Mouse (Mus musculus) T-cell, adult 2 months (primary cell): ENCODE results near the gene Tyro3.

ENCODE experiments used
- DNase-seq: peaks from one replicate; pipeline ENCODE4 v3.0.0; 2022; ENCODE audit warnings: low spot score

Tyro3 gene

DNA sequence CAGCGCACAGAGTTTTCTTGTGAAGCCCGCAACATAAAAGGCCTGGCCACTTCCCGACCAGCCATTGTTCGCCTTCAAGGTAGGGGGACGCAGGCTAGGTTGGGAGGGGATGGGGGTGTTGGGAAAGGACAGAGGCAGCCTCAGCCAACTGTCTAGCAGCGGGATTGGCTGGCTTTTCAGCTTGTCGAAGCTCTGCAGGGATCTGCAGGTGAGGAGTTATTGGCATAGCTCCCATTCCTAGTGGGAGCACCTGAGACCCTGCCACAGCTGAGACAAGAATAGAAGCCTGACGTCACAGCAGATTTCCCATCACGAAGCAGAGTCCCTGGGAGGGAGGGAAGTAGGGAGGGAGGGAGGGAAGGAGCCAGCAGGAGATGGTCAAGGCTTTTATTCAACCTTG lies 7.2 kb downstream of the Tyro3 start:
- no peak for DNase-seq

DNA sequence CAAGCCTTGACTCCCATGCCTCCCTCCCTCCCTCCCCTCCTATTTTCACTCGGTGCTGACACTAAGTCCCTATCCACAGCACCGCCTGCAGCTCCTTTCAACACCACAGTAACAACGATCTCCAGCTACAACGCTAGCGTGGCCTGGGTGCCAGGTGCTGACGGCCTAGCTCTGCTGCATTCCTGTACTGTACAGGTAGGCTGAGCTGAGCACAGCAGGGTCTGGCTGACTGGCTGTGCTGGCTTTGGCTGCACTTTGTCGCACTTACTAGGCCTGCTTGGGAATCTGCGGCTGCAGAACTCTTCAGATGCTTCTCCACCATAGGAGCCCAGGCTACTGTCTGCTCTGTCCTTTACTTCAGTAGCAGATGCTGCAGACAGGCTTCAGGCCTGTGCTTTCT lies 8.0 kb downstream of the Tyro3 start:
- DNase-seq: no peak

DNA sequence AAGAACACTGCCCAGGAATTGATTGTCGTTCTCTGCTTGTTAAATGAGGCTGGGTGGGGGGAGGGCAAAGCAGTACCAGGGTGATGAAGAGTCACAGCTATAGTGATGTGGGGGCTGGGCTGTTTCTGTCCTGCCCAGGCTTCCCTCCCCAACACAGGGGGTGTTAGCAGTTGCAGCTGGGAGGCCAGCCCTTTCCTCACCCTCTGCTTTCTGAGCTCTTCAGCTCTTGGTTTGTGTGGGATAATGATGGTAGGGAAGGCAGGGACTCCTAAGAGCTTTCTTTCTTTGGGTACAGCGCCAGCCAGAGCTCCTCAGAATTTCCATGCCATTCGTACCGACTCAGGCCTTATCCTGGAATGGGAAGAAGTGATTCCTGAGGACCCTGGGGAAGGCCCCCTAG lies 10.9 kb downstream of the Tyro3 start:
- DNase-seq: no peak

DNA sequence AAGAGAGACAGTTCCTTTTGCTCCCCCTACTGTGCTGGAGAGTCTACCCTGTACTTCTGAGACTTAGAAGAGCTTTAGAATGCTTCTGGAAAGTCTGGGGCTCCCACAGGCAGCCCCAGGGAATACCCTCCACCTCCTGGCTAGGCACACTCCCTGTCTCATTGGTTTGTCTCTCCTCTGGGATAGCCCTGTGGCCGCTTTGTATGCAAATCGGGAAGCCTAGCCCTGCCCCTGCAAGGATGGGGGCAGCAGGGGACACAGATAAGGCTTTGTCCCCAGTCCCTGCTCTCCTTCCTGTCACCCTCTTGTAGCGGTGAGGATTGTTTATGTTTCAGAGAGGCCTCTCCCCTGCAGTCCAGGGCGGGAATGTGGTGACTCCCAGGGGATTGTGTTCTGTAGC lies 11.3 kb downstream of the Tyro3 start:
- no peak for DNase-seq

DNA sequence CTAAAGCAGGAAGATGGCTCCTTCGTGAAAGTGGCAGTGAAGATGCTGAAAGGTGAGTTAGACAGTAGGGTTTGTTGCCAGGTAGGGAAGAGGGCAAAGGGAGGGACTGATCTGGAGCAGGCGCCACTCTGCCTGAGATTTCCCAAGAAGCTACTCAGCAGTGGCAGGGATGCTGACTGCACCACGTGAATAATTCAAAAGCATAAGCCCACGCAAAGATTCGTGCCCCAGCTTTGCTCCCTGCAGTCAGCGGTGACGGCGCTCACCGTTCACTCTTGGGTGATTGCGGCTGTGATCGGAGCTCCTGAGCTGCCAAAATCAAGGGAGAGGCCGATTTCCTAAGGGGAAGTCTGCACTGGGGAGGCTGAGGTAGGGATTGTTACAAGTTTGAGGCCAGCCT lies 13.4 kb downstream of the Tyro3 start:
- no peak for DNase-seq

DNA sequence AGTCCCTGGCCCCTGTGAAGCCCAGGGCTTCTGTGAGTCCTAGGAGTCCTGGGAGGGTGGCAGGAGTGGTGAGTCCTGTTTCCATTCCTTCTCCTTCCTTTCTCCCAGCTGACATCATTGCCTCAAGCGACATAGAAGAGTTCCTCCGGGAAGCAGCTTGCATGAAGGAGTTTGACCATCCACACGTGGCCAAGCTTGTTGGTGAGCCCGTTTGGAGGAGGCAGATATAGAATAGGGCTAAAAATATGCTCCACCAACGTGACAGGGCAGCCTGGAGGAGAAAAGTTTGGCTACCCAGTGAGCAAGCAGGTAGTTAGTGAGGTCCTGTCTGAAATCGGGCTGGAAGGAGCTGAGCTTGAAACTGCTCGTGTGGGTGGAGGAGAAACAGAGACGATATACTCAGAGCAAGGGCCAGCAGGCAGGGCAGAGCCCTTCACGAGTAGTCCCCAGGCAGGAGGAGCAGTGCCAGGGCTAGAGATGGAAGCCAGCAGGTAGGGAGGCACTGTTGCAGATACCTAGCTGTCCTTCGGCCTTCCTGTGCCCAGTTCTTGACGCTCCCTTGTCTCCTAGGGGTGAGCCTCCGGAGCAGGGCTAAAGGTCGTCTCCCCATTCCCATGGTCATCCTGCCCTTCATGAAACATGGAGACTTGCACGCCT lies 14.1 kb downstream of the Tyro3 start:
- no peak for DNase-seq

DNA sequence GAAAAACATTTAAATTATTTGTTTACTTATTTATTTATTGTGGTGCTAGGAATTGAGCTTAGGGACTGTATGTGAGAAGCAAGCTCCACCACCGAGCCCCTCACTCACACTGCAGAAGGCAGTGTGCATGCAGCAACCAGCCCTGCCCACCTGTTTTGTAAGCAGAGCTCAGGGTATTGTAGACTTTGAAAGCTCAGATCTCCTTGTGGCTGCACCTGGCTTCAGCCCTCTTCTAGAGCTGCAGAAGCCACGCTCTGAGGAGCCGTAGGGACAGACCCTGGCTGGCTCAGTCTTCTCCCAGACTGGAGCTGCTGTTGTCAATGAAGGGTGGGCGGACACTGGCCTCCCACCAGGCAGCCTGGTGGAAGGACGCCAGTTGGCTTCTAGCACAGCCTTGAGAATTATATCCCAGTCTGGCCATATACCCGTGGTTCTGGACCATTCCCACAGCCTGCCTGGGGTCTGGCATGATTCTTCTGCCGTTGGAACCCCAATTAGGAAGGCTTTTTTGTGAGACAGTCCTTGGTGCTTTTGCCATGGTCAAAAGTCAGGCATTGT lies 16.9 kb downstream of the Tyro3 start:
- no peak for DNase-seq

DNA sequence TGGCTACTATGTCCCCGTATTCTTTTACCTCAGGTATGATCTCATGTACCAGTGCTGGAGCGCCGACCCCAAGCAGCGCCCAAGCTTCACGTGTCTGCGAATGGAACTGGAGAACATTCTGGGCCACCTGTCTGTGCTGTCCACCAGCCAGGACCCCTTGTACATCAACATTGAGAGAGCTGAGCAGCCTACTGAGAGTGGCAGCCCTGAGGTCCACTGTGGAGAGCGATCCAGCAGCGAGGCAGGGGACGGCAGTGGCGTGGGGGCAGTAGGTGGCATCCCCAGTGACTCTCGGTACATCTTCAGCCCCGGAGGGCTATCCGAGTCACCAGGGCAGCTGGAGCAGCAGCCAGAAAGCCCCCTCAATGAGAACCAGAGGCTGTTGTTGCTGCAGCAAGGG lies 19.1 kb downstream of the Tyro3 start:
- no peak for DNase-seq

DNA sequence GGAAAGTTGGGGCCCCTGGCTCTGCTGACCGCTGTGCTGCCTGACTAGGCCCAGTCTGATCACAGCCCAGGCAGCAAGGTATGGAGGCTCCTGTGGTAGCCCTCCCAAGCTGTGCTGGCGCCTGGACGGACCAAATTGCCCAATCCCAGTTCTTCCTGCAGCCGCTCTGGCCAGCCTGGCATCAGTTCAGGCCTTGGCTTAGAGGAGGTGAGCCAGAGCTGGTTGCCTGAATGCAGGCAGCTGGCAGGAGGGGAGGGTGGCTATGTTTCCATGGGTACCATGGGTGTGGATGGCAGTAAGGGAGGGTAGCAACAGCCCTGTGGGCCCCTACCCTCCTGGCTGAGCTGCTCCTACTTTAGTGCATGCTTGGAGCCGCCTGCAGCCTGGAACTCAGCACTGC lies 19.5 kb downstream of the Tyro3 start:
- no peak for DNase-seq

DNA sequence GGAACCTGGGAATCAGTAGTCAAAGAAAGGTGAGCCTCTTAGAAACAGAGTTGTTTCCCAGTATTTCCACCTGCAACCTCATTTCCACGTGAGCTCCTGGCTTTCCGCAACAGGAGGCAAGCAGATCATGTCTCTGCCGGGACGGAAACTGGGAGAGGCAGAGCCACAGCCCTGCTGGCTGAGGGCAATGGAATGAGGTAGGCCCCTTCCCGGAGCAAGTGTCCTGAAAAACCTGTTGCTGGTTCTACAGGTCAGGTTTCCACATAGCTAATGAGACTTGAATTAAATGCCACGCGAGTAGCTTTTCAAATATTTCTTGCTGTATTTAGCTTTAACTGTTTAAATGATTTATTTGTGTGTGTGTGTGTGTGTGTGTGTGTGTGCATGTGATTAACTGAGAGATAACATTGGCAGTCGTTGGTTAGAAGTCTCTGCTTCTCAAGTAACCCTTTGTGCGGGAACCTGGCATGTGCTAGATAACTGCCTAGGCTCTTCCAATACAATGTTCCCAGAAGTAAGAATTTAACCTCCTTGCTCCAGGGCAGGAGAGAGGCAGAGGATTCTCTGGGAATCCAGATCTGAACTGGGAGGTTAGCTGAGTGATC lies 21.2 kb downstream of the Tyro3 start:
- no peak for DNase-seq

DNA sequence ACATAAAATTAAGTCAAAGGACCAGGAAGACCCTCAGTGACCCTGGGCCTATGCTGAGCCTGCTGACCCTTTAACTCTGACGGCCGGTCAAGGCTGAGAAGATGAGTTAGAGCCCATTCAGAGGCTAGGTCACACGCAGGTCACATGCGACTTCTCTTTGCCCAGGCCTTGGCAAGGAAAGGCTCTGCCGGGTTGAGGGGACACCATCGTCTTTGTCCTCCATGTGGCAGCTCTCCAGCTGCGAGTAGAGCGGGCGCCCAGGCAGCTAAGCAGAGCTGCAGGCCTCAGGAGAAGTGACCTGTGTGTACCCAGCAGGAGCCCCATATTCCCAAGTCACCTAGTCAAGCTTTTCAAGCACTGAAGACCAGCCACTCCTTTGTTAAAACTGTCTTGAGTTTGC lies 23.6 kb downstream of the Tyro3 start:
- no peak for DNase-seq

DNA sequence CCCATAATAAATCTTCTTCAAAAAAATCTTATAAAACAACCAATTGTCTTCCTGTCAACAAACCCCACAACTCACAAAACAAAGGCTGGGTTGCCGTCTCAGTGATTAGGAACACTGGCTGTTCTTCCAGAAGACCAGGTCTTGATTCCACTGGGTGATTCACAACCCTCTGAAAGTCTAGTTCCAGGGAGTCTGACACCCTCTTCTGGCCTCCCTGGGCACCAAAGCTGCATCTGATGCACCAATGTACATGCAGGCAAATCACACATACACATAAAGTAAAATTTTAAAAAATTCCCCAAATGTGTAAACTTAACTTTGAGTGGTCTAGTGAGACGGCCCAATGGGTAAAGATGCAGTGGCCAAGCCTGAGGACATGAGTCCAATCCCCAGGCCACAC lies 33.0 kb downstream of the Tyro3 start:
- DNase-seq: no peak

DNA sequence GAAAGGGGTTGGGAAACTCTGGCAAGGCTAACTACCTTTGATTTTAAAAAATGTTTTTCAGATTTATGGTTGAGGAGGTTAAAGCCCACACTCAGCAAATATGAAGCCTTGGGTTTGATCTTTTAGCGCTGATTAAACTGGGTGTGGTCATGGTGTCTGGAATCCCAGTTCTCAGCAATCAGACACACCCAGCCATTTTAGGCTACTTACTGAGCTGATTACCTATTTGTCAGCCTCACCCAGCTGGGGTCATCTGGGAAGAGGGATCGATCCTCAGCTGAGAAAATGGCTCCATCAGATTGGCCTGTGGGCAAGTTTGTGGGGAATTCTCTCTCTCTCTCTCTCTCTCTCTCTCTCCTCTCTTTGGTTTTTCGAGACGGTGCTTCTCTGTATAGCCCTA lies 36.7 kb downstream of the Tyro3 start:
- DNase-seq: no peak

DNA sequence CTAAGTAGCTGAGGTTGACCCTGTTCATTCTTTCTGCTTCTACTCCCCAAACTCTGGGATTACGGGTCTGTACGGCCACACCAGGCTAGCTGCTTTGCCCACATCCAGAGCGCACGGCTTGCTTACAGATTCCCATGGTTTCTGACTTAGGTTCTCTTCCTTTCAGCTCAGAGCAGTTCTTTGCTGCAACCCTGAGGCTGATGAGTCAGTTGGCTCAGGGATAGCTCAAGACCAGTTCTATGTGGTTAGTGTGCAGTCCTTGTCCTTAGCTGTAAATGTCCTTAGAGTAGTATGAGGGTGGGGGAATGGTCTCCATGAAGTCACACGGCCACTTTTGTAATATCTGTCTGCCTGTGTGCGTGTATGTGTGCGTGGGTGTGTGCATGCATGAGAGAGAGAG lies 40.1 kb downstream of the Tyro3 start:
- DNase-seq: no peak

DNA sequence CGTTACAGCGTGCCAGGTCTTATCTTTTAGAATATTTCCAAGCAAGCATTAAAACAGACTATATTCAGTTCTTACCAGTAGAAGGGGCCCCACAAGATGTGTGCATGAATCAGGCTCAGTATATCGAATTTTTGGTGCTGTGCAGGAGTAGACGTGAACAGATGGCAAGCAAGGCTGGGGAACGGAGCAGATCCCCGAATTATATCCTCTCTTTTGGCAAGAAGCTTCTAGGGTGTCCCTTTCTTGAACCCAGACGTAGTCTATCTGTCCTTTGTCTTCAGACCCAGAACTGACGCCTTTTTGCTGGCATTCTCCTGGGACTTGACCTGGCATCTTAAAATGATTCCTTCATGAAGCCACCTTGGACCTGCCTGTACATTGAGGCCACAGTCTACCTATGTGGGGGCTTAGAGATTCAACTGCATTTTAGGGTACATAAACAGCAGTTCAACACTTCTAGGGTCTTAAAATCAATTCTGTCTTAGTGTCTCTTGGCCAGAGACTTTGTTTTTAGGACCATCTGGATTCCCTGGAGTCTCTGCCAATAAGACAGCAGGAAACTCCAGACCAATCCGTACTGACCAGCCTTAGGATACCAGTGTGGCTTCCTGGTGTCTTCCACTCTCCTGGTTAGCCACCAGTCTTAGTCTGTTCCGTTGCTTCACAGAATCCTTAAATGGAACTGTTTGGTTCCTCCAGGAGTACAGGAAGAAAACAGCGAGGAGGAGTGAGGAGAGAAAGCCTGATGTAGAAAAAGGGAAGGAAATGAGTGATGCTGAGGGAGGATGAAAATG lies 41.0 kb downstream of the Tyro3 start:
- no peak for DNase-seq

DNA sequence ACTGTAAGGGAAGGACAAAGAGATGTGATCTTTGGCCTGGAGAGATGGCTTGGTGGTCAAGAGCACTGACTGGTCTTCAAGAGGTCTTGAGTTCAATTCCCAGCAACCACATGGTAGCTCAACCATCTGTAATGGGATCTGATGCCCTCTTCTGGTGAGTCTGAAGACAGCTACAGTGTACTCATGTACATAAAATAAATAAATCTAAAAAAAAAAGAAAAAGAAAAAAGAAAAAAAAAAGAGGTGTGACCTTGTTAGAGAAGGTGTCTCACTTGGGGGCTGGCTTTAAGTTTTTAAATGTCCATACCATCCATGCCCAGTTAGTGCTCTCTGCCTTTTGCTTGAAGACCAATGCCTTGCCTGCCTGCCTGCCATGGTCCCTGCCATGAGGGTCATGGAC lies 42.5 kb downstream of the Tyro3 start:
- no peak for DNase-seq

DNA sequence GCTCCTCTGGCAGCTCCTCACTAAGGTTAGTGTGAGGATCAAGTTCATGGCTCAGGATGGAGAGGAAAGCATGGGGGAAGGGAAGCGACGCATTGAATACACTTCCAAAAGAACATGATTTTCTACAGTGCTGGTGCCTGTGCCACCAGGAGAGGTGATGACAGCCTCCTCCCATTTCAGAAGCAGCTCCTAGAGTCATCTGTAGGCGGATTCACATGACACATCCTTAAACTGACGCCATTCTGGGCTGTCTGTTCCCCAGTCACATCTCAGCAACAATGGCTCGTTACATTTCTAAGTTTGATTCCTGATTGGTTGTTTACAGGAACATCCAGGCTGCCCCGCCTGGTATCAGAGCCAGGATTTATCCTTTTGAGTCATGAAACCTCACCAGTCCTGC lies 44.5 kb downstream of the Tyro3 start:
- no peak for DNase-seq

DNA sequence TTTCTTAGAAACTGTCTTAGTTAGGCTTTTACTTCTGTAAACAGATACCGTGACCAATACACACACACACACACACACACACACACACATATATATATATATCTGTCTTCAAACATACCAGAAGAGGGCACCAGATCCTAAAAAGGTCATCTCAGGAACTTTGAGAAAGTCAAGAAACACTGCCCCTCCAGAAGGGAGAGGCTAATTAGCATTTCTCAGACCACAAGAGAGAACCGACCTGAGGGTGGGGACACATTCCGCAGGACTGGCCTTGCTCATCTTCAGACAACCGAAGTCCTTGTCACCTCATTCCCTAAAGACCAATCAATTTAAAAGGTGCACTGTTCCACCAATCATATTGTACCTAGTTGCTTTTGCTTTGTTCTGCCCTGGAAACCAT lies 46.0 kb downstream of the Tyro3 start:
- no peak for DNase-seq

DNA sequence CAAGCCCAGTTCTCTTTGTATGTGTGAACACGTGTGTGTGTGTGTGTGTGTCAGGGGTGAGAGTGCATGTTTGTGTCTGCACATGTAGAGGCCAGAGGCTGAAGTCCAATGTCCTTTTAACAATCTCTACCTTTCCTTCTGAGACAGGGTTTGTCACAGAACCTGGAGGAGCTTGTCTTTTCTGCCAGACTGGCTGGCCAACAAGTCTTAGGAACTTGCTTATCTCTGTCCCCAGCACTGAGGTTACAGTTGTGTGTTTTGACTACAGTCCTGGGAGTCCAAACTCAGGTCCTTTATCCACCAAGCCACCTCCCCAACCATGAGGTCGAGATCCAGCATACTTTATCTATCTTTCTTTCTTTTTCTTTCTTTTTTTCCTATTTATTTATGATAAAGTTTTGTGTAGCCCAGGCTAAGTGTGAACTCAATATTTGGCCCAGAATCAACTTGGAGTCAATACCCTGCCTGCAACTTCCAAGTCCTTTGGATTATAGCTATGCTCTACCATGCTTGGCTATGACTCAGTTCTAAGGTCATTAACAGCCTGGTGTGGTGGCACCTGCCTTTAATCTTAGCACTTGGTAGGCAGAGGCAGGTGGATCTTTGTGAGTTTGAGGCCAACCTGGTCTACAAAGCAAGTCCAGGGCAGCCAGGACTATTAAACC lies 48.5 kb downstream of the Tyro3 start:
- DNase-seq: no peak

DNA sequence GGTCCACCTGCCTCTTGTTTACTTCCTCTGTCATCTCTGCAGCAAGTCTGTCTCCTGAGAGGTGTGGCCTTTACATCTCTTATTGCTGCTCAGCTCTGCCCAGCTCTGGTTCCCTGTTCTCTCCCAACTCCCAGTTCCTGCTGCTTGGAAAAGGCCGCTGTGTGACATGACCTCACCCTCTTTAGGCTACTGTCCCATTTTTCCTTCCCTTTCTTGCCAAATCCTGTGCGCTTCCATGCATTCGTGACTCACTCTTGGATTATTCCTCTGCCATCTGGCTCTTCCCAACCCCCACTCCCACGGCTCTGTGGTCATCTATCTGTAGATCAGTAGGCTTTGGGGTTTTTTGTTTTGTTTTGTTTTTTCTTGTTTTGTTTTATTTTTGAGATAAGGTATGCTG lies 49.4 kb downstream of the Tyro3 start:
- no peak for DNase-seq

DNA sequence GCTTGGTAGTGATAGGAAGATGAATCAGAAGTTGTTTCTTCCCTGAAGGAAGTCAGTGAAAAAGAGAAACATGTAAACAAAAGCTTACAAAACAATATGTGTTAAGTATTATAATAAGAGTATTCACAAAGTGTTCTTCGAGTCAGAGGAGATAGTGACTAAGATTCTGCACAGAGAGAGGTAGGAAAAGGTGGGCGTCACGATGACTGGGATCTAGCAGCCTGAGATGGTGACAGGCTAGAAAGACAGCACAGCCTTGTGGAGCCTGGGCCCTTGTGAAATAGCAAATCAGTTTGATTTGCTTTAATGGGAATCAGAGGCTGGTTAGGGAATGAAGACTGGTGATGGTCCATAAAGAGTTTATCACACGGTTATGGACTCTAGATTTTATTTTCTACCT lies 56.3 kb downstream of the Tyro3 start:
- no peak for DNase-seq

DNA sequence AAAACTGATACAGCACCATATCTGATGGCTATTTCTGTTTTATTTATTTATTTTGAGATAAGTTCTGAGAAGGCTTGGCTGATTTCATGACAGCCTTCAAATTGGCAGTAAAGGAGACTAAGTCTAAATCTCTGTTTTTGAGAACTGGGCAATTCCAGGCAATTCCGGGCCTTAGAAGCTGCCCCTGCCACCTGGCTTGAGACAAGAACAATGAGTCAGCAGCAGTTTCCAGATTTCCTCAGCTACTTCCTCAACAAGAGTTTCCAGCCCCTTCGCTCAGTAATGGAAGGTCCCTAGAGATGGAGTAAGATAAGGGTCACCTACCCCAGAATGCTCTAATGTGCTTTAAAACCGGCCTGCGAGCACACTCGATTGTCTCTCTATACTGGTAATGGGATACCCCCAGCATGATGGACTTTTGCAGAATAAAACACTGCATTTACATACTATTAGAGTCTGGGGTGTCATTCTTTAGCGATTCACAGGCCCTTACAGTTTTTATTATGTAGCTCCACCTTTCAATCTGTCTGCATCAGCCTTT lies 57.8 kb downstream of the Tyro3 start:
- DNase-seq: no peak

DNA sequence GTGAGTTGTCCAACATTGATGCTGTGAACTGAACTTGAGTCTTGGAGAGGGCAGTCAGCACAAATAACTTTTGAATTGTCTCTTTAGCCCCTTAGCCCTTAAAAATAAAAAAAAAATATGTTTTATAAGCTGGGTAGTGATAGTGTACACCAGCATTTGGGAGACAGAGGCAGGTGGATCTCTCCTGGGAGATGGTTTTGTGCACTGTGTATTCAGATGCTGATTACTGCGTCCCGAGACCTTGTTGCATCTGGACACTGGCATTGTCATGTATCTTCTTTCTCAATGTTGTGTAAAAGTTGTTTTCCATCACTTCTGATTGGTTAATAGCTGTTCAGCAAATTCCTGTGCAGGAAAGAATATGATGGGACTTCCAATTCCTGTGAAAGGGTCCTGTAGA lies 59.8 kb downstream of the Tyro3 start:
- DNase-seq: no peak
